Mouse (Mus musculus): ENCODE measurements at regions not wholly inside any gene's neighbourhood (a gene's known extent, or its start where the extent isn't known, plus 50 kb on each side); places are given as distances from the start of the nearest gene placed in this dataset.

GRCm38 (mm10) chr1:119265192-119265891, 156.7 kb downstream of the Inhbb start:
- TF ChIP-seq CTCF (IDR thresholded peaks at IDR 0.05; ENCODE audit: low read depth) (no peak), EP300 (IDR thresholded peaks at IDR 0.05; ENCODE audit: low read depth) (no peak)

All from heart, postnatal 0 days (tissue).